Mouse (Mus musculus) cerebellum, postnatal 10 days (tissue): ENCODE measurements around the gene Cadm1.

ENCODE experiments used
- DNase-seq, 2 experiments: peaks; one replicate each; pipeline ENCODE4 v3.0.0; 2021; ENCODE audit warnings: mixed read lengths in 2 of 2

The Cadm1 gene

DNA sequence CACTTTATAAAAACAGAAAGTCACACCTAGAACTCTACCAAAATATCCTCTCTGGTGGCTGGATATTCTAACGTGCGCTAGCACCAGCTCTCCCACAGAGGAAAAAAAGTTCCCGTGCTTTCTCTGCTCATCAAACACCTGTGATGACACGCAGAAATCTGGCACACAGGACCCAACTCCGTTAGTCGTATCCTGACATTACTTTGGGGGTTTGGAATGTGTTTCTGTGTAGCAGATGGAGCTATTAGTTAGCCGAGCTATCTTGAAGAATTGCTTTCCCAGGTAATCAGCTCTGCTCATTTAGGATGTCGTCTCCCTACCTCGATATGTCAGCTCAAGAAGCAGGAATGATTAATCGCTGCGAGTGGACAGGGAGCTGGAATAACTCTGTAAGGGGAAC lies 80.3 kb downstream of the Cadm1 start:
- DNase-seq, result peak in 1 of 2 experiments; percentile 34

- no peak for DNase-seq
These were observed 83.0 kb downstream of the Cadm1 start for GRCm38 (mm10) chr9:47612894-47613412.

DNA sequence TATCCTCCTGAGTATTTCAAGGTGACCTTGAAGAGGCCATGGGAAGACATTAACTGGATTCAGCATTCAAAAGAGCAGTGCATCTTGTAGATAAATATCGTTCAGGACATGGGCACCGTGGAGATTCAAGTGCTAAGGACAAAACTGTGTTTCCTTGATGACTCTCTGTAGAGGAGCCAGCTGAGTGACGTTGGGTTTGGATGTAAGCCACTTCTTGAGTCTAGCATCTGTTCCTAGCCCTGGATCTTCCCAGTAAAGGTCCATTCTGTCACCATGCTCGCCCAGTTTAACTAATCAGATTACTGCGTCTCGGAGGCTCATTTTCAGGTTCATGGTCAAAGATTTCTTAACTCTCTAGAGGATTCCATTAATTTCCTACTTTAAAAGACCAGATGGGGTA lies 85.1 kb downstream of the Cadm1 start:
- peak; percentile 88 to 89 for DNase-seq

- no peak for DNase-seq
These were observed 86.4 kb downstream of the Cadm1 start for GRCm38 (mm10) chr9:47616391-47616790.

DNA sequence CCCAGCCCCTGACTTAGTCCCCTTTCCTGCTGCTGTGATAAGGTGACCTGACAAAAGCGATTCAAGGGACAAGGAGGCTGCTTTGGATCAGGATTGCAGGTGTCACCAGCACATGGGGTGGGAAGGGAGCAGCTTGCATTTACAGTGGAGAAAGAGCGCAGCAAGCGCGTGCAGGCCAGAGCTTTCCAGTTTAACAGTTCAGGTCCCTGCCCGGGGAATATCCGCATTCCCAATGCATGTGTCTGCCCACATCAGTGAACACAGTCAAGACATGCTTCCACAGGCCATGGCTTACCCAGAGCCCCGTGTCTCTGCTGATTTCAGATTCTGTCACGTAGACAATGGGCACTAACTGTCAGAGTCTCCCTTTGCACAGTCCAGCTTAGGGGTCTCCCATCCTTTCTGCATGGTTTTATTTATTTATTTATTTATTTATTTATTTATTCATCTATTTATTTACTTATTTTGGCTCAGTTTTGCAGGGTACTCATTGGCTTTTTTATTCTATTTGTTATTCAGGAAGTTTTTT lies 89.6 kb downstream of the Cadm1 start:
- DNase-seq, result no peak

- peak in 1 of 2 experiments; percentile 16 for DNase-seq
These were observed 93.8 kb downstream of the Cadm1 start for GRCm38 (mm10) chr9:47623447-47624445.

DNA sequence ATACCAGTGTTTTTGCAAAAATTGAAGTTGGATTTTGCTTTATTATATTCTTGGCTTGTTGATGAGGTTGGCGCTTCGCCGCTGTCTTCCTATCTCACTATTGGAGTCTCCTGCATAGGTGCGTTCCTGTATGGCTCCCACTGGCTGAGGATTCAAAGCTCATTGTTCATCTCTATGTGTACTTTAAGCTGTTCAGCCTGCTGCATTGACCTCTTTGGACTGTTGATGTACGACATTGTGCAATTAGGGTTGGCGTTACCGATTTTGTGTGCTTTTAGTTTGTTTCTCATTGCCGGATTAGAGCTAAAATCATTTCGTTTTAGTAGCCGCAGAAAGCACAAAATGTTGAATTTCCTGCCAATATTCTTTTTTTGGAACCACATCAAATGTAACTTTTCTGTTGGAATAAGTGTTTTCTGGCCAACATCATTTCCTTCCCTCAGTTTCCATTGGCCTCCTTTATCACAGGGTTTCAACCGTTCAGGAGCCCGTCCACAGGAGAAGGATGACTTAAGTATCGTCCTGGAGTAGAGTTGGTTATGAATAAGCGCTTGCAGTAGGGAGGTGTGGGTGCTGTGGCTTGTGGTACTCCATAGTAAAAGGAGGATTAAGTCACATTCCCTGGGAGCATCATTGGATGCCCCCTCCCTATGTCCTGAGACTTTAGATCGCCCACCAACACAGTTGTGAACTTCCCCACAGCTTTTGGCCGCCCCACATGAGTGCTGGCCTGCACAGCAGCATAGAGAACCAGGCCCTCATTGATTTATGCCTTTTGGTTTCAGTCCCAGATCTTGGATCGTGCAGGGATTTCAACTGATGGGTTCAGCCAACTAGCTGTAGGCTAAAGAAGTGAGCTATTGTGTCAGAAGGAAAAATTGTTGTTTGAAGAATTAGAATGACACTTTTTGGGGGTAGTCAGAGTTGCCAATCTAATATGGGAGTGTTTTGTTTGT lies 94.9 kb downstream of the Cadm1 start:
- peak in 1 of 2 experiments; percentile 39 for DNase-seq

DNA sequence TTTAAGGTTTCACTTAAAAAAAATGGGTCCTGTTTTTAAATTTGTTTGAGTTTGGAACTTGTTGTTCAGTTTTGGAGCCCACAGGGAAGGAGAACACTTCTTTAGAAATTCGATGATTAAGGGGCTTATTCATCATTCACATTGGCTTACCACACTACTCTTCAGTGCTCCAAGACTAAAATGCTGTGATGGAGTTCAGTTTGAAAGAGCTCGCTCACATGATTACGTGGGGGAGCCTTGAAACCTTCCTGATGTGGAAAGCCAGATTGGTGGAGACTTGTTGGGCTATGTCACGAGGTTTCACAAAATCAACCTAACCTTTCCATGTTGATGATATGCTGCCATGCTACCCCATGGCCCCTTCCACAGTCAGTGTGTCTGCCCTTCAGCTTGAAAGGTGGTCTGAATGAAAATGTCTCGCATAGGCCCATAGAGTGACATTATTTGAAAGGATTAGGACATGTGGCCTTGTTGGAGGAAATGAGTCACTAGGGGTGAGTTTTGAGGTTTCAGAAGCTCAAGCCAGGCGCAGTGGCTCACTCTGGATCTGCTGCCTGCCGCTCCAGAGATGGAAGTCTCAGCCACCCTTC lies 95.7 kb downstream of the Cadm1 start:
- DNase-seq, result no peak

DNA sequence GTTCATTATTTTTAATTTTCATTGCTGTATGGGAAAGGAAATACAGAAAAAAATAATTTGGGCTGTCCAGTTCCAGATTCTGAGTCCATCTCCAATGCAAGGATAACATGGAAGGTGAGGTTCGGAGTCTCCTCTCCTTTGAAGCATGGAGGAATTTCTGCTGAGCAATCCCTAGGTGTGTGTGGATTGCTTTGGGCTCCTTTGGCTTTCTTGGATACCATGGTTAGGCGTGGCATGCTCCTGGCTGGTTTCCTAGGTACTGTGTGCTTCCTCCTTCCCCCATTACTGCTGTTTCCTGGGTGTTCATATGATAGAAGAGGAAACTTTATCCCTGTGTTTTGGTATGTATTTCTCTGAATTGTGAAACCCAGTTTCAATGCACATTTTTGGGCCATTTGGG lies 98.0 kb downstream of the Cadm1 start:
- no peak for DNase-seq

DNA sequence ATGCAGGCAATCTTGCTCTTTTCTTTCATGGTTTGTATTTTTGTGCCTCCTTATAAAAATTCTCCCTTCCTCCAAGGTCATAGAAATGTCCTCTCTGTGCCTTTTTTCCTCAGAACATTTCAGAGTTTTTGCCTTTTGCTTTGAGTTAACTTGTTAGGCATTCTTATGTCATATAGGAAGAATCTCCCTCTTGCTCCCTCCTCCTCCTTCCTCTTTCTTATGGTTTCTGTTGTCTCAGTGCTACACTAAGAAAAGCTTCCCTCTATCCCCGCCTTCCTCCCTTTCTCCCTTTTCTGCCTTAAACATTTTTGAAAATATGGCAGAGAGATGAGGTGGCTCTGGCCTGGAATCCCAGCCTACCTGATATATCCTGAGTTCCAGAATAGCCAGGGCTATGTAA lies 98.6 kb downstream of the Cadm1 start:
- DNase-seq, result no peak

GRCm38 (mm10) chr9:47634695-47635094 lies 104.7 kb downstream of the Cadm1 start:
- DNase-seq, result no peak

DNA sequence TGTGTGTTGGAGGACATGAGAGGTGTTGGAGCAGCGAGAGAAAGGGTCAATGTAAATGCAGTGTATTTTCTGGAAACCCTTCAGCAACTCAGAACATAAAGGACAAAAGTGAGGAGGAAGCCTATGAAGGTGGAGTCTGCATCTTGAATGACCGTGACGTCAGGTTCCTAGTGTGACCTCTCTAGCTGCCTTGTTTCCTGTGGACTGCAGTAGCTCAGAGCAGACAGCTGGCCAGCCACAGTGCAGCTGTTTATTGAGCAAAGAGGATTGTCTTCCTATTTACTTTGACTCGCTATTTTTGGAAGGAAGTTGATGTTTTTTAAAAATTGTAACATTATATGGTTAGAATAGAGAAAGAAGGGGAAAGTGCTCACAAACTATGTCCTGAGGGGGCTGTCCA lies 112.7 kb downstream of the Cadm1 start:
- DNase-seq, result no peak

DNA sequence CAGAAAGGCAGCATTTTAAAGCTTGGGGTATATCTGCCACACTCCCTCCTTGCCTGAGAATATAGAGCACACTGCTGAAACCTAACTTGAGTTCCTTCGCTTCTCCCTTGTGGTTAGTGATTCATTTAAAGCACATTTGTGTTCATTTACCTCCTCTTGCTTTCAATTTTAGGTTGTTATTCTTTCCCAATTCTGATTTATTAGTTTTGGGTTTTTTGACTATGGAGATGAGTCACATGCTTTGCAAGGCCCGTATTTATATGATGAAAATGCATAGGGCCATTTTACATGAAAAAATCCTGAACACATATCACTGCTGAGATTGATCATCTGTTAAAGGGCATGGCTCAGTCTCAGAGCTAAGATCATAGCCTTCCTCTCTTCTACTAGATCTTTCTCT lies 115.1 kb downstream of the Cadm1 start:
- no peak for DNase-seq

DNA sequence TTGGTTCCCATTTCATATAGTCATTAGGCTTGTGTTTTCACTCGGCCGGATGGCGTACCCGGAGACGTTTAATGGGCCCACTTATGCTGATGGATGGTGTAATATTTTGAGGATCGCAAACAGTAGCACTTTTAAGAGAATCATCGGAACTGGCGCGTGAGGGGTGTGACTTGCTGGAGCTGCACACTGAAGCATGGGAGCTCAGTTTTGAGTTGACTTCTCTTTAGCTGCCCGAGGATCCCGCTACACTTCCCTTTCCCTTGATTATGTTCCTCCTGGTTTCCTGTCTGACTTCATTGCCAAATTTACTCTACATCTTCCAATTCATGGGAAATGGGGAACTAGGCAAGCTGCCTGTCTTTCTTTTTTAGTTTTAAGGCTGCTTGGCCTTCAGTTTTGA lies 121.5 kb downstream of the Cadm1 start:
- no peak for DNase-seq

GRCm38 (mm10) chr9:47652203-47652602 lies 122.2 kb downstream of the Cadm1 start:
- no peak for DNase-seq

DNA sequence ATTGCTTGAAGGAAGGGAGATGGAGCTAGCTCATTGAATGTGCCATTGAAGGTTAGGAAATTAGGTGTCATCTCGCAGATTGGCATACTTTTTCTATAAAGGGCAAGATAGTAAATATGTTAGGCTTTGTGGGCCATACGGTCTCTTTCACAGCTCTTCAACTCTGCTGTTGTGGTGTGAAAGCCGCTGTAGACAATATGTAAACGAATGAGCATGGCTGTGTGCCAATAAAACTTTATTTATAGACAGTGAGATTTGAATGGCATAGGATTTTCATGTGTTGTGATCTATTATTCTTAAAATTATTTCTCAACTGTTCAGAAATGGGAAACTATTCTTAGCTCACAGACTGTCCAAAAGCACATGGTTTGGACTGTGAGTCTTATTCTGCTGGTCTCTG lies 123.0 kb downstream of the Cadm1 start:
- DNase-seq, result no peak

GRCm38 (mm10) chr9:47659366-47660090 lies 129.6 kb downstream of the Cadm1 start:
- DNase-seq, result no peak

DNA sequence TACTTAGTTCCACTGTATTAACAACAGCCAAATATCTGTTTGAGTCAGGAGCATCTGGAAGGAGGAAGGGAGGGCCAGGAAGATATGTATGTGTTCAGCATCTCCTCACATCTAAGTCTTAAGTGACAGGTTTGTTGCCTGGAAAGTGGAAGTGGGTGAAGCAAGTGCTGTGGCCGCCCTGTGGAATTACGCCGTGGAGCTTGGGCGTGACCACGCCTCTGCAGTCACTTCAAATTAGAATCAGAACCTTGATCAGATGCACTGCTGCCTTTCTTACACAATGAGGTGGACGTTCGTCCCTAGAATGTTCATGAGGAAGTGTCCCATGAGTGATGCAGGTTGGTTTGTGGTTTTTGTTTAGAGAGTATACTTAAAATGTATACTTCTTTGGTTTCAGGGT lies 131.6 kb downstream of the Cadm1 start:
- DNase-seq, result no peak

GRCm38 (mm10) chr9:47669206-47669605 lies 139.2 kb downstream of the Cadm1 start:
- DNase-seq, result peak; percentile 55 to 66

GRCm38 (mm10) chr9:47671617-47672016 lies 141.6 kb downstream of the Cadm1 start:
- DNase-seq, result no peak
